Mouse (Mus musculus) liver, postnatal 0 days (tissue): Measurements from ENCODE around the gene Nucks1.

Experiments used
- CTCF ChIP-seq: sonication (generic); IDR thresholded peaks from 2 replicates; pipeline ENCODE4 v1.5.1; 2016; ENCODE audit warnings: antibody characterized with exemption, low read depth
- EP300 ChIP-seq: IDR thresholded peaks from 2 replicates; pipeline ENCODE4 v1.6.1; 2016; ENCODE audit warnings: antibody characterized with exemption, low read depth, mild to moderate bottlenecking

DNA sequence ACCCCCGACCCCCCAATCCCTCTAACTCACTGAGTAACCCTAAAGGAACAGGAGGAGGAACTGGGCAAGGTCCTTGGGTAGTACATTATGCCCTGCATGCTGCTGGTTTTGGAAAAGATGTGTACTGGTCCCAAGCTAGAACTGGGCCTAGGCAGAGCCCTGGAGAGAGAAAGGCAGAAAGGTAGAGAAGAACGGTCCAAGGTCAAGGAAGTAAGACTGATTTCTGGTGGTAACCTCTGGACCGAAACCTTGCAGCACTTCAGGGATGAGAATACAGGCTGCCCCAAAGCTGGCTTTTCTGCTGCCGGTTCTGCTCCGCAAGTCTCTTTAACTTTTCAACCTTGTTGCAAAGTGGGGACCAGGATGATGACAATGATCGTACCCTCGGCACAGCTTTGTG lies 54.2 kb downstream of the Nucks1 start:
- TF ChIP-seq CTCF (no peak), EP300 (no peak)
